Mouse (Mus musculus) erythroblast, adult 5-6 weeks (primary cell): Measurements from ENCODE around the gene Etl4. TPM values are rescaled to one million over a fixed set of nuclear protein-coding genes. Genes with fewer than 3 reads are reported as not detected.
"Not testable (repeated sequence)": the region's sequence is repeated elsewhere in the genome, so short reads cannot be mapped to it uniquely, and the experiment has no call there.

Source experiments
- ATAC-seq: replicated peaks from 2 replicates; pipeline ENCODE4 v1.8.0; 2016; ENCODE audit warnings: moderate number of reproducible peaks, mild to moderate bottlenecking, moderate TSS enrichment, inconsistent platforms; ENCODE audit not compliant: poor library complexity, low FRiP score, severe bottlenecking
- total RNA-seq, 2 experiments: library from RNA; stranded (forward) in 1 of 2; stranded (reverse) in 1 of 2; fragments of 150-400 nt in 1 of 2; fragments of 200-764, 138-1000 nt in 1 of 2; gene quantifications; 2 replicates each; pipeline versions ENCODE4 v1.2.3 to v1.2.4; 2015 to 2017; ENCODE audit warnings: low replicate concordance in 2 of 2

Etl4 gene
- total RNA-seq, 2 experiments from 2014 or later = 0.34 TPM; not detected in 1

GRCm38 (mm10) chr2:20603991-20604390 is 694.4 kb downstream of the Etl4 start:
- no peak for ATAC-seq

- ATAC-seq = no peak
Measured at GRCm38 (mm10) chr2:20609203-20609602, 699.6 kb downstream of the Etl4 start.

- no peak for ATAC-seq
Measured at GRCm38 (mm10) chr2:20615948-20616347, 706.4 kb downstream of the Etl4 start.

GRCm38 (mm10) chr2:20618396-20618795 is 708.8 kb downstream of the Etl4 start:
- no peak for ATAC-seq

GRCm38 (mm10) chr2:20619881-20620280 is 710.3 kb downstream of the Etl4 start:
- ATAC-seq = no peak

- no peak for ATAC-seq
Measured at GRCm38 (mm10) chr2:20629156-20629712, 719.7 kb downstream of the Etl4 start.

GRCm38 (mm10) chr2:20638604-20639003 is 729.0 kb downstream of the Etl4 start:
- no peak for ATAC-seq

GRCm38 (mm10) chr2:20639721-20640120 is 730.1 kb downstream of the Etl4 start:
- ATAC-seq = no peak

- no peak for ATAC-seq
Measured at GRCm38 (mm10) chr2:20642818-20643217, 733.2 kb downstream of the Etl4 start.

- no peak for ATAC-seq
Measured at GRCm38 (mm10) chr2:20649817-20650216, 740.2 kb downstream of the Etl4 start.

GRCm38 (mm10) chr2:20653116-20653515 is 743.5 kb downstream of the Etl4 start:
- no peak for ATAC-seq

- ATAC-seq = no peak
Measured at GRCm38 (mm10) chr2:20654058-20654457, 744.5 kb downstream of the Etl4 start.

GRCm38 (mm10) chr2:20654598-20655340 is 745.2 kb downstream of the Etl4 start:
- no peak for ATAC-seq

- no peak for ATAC-seq
Measured at GRCm38 (mm10) chr2:20655341-20655612, 745.7 kb downstream of the Etl4 start.

- no peak for ATAC-seq
Measured at GRCm38 (mm10) chr2:20657856-20658255, 748.3 kb downstream of the Etl4 start.

- ATAC-seq = no peak
Measured at GRCm38 (mm10) chr2:20661841-20662240, 752.3 kb downstream of the Etl4 start.

- no peak for ATAC-seq
Measured at GRCm38 (mm10) chr2:20662696-20663095, 753.1 kb downstream of the Etl4 start.

- no peak for ATAC-seq
Measured at GRCm38 (mm10) chr2:20665309-20665971, 755.9 kb downstream of the Etl4 start.

GRCm38 (mm10) chr2:20666051-20666478 is 756.5 kb downstream of the Etl4 start:
- no peak for ATAC-seq

- ATAC-seq = no peak
Measured at GRCm38 (mm10) chr2:20667876-20668275, 758.3 kb downstream of the Etl4 start.

- ATAC-seq = not testable (repeated sequence)
Measured at GRCm38 (mm10) chr2:20668276-20669030, 758.9 kb downstream of the Etl4 start.
